Mouse (Mus musculus) heart, postnatal 0 days (tissue): Measurements from ENCODE around the gene Dgkb.

ENCODE experiments used
- CTCF ChIP-seq: IDR thresholded peaks from 2 replicates; pipeline ENCODE4 v1.5.1; 2016; ENCODE audit warnings: antibody characterized with exemption, control low read depth, low read depth
- EP300 ChIP-seq: IDR thresholded peaks from 2 replicates; pipeline ENCODE4 v1.6.1; 2016; ENCODE audit warnings: antibody characterized with exemption, low read depth

- TF ChIP-seq CTCF (no peak), EP300 (no peak)
Measured at GRCm38 (mm10) chr12:37882796-37883195, 65.3 kb downstream of the Dgkb start.
